Mouse (Mus musculus): ENCODE measurements around the gene Vrk1. TPM values are rescaled to one million over a fixed set of nuclear protein-coding genes. Genes with fewer than 3 reads are reported as not detected.

Gene Vrk1
- total RNA-seq (2021): 10 to 100 TPM; 10.3 TPM
- long read RNA-seq, experiment 1, transcript Vrk1-203 (14 exons, 3,711 nt): minor isoform, 5 of 27 reads
- long read RNA-seq, experiment 1, transcript Vrk1-202 (13 exons, 1,509 nt): major isoform, 15 of 27 reads
- long read RNA-seq, experiment 1, partial matches to known transcripts: 3 of 27 reads
- long read RNA-seq, experiment 1, other reads (novel, unspliced or antisense): 4 of 27 reads
- long read RNA-seq, experiment 2, transcript Vrk1-202 (13 exons, 1,509 nt): major isoform, 8 of 14 reads
- long read RNA-seq, experiment 2, partial matches to known transcripts: 0 of 14 reads
- long read RNA-seq, experiment 2, other reads (novel, unspliced or antisense): 2 of 14 reads

GRCm38 (mm10) chr12:106010065-106010915 lies at the start of gene Vrk1:
Vrk1 (plus strand) TSS chr12:106010228.
- intact Hi-C loops (cut with DNase I): no loop called here
- DNase-seq: peak; percentile 93 to 94

- intact Hi-C loops (cut with DNase I): loop anchor here (5.0 kb wide), 2 partner anchors 92 to 103 kb away; no protein-coding TSS in a partner anchor
- DNase-seq: no peak
Measured at GRCm38 (mm10) chr12:105960592-105961330, 49.3 kb upstream of the Vrk1 start.

GRCm38 (mm10) chr12:105961667-105962066 lies 48.4 kb upstream of the Vrk1 start:
- DNase-seq: no peak
- intact Hi-C loops (cut with DNase I): loop anchor here (2.0 to 5.0 kb wide), 3 partner anchors 91 to 121 kb away; no protein-coding TSS in a partner anchor

- peak; percentile 88 to 95 for DNase-seq
Measured at GRCm38 (mm10) chr12:105962103-105963011, 47.7 kb upstream of the Vrk1 start.

GRCm38 (mm10) chr12:105963012-105963572 lies 46.9 kb upstream of the Vrk1 start:
- intact Hi-C loops (cut with DNase I): loop anchor here (2.0 to 5.0 kb wide), 3 partner anchors 89 to 122 kb away; no protein-coding TSS in a partner anchor
- DNase-seq: peak; percentile 18 to 41

More at GRCm38 (mm10) chr12:105962103-105963011, 47.7 kb upstream of the Vrk1 start:
- intact Hi-C loops (cut with DNase I): loop anchor here (2.0 to 5.0 kb wide), 3 partner anchors 90 to 122 kb away; no protein-coding TSS in a partner anchor

GRCm38 (mm10) chr12:105966887-105967637 lies 43.0 kb upstream of the Vrk1 start:
- intact Hi-C loops (cut with DNase I): no loop called here
- no peak for DNase-seq

- intact Hi-C loops (cut with DNase I): no loop called here
- no peak for DNase-seq
Measured at GRCm38 (mm10) chr12:105967806-105968205, 42.2 kb upstream of the Vrk1 start.

GRCm38 (mm10) chr12:105971182-105971581 lies 38.8 kb upstream of the Vrk1 start:
- no peak for DNase-seq
- intact Hi-C loops (cut with DNase I): no loop called here

- intact Hi-C loops (cut with DNase I): no loop called here
- no peak for DNase-seq
Measured at GRCm38 (mm10) chr12:105972673-105973072, 37.4 kb upstream of the Vrk1 start.

- no peak for DNase-seq
- intact Hi-C loops (cut with DNase I): no loop called here
Measured at GRCm38 (mm10) chr12:105973691-105974090, 36.3 kb upstream of the Vrk1 start.

GRCm38 (mm10) chr12:105974107-105974506 lies 35.9 kb upstream of the Vrk1 start:
- intact Hi-C loops (cut with DNase I): no loop called here

GRCm38 (mm10) chr12:105981121-105981973 lies 28.7 kb upstream of the Vrk1 start:
- intact Hi-C loops (cut with DNase I): no loop called here
- peak in 1 of 2 experiments; percentile 21 for DNase-seq

More at GRCm38 (mm10) chr12:105974107-105974506, 35.9 kb upstream of the Vrk1 start:
- no peak for DNase-seq

- intact Hi-C loops (cut with DNase I): no loop called here
Measured at GRCm38 (mm10) chr12:105981974-105982305, 28.1 kb upstream of the Vrk1 start.

GRCm38 (mm10) chr12:105982598-105982997 lies 27.4 kb upstream of the Vrk1 start:
- intact Hi-C loops (cut with DNase I): no loop called here
- no peak for DNase-seq

More at GRCm38 (mm10) chr12:105981974-105982305, 28.1 kb upstream of the Vrk1 start:
- DNase-seq: no peak

GRCm38 (mm10) chr12:105983499-105983898 lies 26.5 kb upstream of the Vrk1 start:
- intact Hi-C loops (cut with DNase I): no loop called here
- no peak for DNase-seq

- intact Hi-C loops (cut with DNase I): no loop called here
Measured at GRCm38 (mm10) chr12:105988434-105988833, 21.6 kb upstream of the Vrk1 start.

GRCm38 (mm10) chr12:105992756-105993155 lies 17.3 kb upstream of the Vrk1 start:
- intact Hi-C loops (cut with DNase I): no loop called here
- no peak for DNase-seq

More at GRCm38 (mm10) chr12:105988434-105988833, 21.6 kb upstream of the Vrk1 start:
- no peak for DNase-seq
